Mouse (Mus musculus): ENCODE data around the gene Tmem107.
A peak's percentile ranks its signal among the peaks of the same experiment; 100 is the strongest.

DNA sequence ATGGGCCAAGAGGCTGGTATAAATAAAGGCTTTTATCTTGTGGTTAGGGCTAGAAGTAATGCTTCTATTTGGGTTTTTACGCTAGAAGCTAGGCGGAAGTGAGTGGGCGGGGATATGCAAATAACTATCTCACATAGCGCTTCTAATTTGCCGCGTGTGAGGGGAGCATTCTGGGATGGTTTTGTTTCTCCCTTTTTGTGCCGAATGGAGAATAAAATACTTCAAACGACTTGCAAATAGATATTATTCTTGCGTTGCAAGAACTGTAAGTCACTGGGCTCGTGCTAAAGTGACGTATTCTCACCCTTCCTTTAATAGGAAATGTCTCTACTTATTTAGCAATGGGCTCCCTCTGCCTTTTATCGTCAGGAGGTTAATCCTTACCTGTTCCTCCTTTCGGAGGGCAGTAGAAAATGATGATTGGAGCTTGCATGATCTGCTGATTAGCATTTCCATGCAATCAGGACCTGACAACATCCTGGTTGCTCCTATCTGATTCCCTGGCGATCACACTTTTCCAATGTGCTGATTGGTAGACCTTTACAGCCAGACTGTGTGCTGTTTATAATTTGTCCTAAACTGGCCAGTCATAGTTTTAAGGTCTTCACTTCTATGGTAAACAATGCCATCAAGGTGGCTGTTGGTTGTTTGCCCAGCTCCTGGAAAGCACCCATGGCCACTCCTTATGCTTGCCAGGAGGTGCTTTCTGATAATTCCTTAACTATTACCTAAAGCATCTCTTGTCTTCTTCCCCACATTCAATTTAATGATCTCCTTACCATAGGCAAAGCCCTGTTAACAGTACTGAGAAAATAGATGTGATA, 2.7 kb downstream of the Tmem107 start:
- TF ChIP-seq CTCF (IDR thresholded peaks at IDR 0.05; ENCODE audit: low read depth, low read length) (no peak), POLR2A (IDR thresholded peaks at IDR 0.05; ENCODE audit: borderline replicate concordance, low read depth, low read length) (peak; percentile 95)
